Mouse (Mus musculus) retina, adult 2 months (tissue): ENCODE measurements at regions not wholly inside any gene's neighbourhood (a gene's known extent, or its start where the extent isn't known, plus 50 kb on each side); places are given as distances from the start of the nearest gene placed in this dataset.
A peak's percentile ranks its signal among the peaks of the same experiment; 100 is the strongest.

Experiments used
- DNase-seq: peaks from one replicate; pipeline ENCODE4 v3.0.0-alpha.2; 2012; ENCODE audit warnings: low read depth, low spot score

DNA sequence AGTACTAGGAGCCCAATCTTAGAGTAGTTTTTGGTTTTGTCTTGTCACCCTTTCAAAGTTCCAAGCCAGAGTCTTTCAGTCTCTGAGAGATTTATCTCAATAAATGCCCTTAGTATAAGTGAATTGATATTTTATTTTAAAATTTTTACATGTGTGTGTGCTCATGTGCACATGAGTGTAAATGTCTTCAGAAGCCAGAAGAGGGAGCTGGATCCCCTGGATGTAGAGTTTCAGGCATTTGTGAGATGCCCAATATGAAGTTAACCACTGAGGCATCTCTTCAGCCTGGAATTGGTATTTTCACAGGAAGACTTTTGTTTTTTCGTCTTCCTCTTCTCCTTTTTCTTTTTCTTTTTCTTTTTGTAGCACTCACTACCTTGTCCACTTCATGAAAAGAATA is 262.3 kb upstream of the Eif4g2 start:
- DNase-seq = no peak

DNA sequence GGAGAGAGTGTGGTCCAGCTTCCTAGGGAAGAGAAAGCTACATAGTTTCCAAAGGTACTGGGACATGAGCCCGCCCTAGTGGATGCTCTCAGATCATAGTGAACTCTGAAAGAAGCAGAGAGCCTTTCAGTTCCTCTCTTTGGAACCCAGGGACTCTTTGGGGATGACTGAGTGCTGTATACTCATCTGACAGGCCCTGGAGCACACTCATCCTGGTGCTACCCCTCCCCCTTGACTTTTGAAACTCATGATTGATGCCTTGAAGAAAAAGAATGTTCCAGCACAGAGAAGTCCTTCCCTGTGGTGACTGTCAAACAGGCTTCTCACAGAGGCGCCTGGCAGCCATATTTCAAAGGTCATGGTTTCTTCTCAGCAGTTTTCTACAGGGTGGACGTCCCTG is 254.2 kb upstream of the Eif4g2 start:
- no peak for DNase-seq

DNA sequence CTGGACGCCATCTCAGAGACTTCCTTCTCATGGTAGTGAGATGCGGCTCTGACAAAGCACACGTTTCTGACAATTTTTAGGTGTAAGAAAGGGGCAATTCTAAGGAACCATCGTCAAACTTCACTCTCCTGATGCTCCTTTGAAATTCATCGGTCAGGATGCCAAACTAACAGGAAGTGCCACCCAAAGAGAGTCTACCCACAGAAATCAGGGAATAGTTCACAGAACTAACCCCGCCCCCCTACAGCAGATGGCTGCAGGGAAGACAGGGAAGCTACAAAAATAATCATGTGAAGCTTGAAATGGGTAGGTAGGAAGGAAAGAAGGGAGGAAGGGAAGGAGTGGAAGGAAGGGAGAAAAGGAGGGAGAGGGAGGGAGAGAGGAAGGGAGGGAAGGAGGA is 240.1 kb upstream of the Eif4g2 start:
- no peak for DNase-seq

DNA sequence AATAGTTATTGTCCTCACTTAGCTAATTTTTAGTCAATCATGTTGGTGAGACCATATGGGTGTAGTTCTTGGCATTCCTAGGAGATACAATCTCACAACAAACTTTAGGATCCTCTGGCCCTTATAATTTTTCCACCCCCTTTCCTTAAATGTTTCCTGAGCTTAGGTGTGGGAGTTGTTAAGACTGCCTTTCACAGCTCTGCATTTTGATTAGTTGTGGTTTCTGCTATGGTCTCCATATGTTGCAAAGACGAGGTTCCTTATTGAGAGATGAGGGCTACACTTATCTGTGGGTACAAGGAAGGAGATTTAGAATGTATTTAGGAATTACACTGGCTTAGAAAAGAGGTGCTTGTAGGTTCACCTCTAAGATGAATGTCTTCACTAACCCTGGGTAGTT is 237.1 kb upstream of the Eif4g2 start:
- no peak for DNase-seq

DNA sequence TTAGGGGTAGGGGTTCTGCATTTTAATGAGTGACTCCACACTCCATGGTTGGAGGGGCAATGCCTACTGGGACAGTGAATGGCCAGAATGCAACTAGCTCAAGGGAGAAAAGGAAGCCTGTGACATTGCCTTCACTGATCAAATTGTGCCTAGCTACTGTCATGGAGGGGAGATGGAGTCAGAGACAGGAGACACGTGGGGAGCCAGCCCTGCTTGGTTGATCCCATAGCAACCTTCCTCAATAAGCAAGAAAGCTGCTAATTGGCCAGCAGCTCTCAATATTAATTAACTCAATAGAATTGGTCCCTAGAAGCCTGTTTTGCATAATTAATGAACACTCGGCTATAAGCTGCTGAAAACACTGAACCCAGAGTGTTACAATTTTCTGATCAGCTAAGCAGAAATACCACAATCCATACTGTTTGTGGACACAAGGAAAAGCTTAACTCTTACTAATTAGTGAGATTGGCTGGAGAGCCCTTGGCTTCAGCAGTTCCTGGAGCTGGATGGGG is 233.7 kb upstream of the Eif4g2 start:
- no peak for DNase-seq

DNA sequence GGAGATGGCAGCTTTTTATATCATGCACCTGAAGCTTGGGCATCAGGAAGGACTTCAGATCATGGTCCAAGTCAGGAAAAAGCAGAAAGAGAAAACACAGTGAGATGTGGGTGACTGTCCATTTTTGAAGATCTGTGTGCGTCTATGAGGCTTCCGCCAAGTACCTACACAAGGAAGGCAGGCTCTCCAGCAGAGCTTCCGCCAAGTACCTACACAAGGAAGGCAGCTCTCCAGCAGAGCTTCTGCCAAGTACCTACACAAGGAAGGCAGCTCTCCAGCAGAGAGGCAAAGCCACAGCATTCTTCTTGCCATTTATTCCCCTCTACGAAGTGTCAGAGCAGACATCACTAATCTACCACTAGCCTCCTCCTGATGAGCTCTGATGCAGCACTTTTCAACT is 231.1 kb upstream of the Eif4g2 start:
- DNase-seq = no peak

DNA sequence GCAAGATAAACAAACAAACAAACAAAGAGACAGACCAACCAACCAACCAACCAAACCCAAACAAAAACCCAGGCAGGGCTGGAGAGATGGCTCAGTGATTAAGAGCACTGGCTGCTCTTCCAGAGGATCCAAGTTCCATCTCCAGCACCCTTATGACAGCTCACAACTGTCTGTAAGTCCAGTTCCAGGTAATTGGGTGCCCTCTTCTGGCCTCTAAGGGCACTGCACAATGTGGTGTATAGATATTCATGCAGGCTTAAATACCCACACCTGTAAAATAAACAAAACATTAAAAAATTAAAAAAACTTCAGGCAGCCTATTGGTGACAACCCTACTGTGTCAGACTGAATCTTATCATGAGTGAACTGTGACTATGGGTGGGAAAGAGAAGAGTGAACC is 222.4 kb upstream of the Eif4g2 start:
- peak; percentile 11 for DNase-seq

DNA sequence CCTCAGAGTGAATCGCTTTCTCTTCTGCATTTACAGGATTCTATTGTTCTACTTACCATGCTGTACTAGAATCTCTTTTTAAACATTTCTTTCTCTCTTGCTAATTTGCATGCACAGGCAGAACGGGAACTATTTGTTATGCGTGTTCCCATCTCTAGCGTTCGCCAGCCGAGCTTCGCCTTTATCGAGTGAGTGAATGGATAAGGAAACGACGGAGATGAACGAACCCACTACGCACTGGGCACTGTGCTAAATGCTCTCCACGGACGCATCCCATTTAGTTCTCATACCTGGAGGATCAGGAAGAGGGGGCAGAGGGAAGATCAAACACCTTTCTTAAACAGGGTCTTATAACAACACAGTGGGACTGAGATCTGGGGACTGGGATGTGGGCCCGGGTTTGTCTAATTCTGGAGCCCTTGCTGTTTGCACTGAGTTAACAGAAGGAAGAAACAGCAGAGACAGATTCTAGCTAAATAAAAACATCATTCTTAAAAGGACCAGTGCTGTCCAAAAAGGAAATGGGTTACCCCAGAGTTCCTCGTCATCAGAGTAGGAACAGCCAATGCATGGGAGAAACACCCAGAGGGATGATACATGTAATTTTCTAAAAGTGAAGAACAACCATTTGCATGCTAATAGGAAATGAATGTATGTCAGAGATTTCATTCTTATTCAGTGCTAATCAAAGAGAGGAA is 219.1 kb upstream of the Eif4g2 start:
- DNase-seq = no peak

DNA sequence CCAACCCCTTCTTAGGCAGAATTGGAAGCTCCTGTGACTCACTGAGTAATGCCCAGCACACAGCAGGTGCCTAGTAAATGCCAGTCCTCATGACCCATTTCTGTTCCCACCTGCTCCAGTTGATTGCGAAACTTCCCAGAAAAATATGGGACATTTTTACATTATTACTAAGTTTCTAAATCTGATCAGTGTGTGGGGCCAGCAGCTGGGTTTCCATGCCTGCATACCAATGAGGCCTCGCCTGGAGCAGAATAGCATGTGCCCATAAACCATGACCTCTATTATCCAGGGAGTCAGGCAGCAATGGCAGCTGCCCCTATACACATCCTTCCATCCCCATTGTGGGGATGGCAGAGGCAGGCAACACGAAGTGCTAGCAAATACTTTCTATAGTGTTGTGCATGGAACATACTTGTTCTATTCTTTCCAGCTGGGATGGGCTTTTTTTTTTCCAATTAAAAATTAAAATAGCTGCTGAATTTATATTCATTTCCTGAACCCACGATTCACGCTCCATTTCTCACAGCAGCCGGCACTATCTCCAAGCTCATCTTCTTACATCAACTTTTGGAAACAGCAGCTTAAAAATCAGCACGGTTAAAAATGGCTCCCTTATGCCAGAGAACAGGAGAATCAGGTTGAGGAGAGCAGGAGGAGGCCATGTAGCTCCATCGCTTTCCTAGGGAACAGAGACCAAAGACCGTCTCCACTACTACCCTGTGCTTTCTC is 214.5 kb upstream of the Eif4g2 start:
- no peak for DNase-seq

DNA sequence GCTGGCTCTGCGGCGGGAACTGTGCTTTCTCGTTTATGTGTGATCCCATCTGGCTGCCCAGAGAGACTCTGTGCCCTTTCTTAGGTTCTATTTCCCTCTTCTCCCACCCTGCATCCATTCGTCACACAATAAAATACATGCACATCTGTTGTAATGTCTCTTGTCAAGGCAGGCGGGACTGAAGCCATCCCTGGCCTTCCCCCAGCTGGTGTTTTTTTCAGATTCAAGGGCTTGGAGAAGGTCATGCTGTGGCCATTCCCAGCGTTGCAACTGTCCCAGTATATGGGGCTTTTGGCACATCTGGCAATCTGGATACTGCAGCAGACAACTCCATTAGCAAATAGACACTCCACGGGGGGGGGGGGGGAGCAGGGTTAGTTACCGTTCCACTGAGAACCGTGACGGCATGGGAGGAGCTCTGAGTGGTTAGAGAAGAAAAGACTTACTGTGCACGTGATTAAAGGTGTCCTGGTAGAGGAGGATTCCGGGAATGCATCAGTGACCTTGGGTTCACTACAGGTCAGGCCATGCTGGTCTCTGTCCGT is 200.7 kb upstream of the Eif4g2 start:
- DNase-seq = no peak

DNA sequence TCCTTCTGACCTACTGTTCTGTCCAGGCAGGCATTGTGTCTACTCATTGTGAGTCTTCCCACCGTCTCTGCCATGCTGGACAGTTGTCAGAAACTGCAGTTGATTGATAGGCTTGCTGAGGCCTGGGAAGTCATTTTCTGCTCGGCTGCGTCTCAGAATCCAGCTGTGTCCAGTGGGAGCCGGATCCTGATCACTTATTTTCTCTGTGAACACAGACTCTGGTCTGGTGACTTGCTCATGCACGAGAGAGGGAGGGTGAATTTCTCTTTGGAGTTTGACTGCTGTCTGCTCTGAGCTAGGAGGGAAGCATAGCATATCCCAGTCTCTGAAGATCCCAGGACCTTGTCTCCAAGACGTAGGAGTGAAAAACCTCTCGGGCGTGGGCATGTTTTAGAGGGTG is 199.5 kb upstream of the Eif4g2 start:
- no peak for DNase-seq

DNA sequence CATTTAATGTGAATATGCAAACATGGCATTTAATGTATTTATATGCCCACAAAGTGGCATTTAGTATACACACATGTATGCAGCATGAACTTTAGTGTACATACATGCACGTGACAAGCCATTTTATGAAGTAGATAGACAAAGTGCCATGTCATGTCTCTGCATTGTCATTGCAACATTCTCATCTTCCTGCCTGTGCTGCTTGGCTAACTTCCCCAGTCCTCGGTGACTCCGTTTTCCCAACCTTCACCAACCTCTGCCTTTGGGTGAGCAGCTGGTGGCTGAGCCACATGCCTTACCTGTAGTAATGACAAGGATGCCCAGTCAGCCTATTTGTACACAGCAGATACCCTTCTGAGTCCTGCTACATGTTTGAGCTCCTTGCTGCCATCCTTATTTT is 194.9 kb upstream of the Eif4g2 start:
- DNase-seq = no peak

DNA sequence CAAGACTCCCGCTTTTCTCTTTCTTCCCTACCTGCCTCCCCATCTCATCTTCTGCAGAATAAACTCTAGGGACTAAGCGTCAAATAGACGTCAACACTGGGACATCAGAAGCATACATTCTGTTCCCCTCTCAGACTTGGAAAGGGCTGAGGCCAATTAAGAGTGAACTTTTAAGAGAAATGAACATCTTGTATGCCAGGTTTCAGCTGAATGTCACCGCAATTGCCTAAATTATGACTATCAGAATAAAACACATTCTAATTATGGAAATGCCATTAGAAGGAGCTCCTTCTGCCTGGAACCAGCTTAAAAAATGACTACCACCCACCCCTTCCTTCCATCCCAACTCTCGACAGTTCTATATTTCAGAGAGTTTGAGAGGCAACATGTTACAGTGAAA is 191.0 kb upstream of the Eif4g2 start:
- DNase-seq = no peak

DNA sequence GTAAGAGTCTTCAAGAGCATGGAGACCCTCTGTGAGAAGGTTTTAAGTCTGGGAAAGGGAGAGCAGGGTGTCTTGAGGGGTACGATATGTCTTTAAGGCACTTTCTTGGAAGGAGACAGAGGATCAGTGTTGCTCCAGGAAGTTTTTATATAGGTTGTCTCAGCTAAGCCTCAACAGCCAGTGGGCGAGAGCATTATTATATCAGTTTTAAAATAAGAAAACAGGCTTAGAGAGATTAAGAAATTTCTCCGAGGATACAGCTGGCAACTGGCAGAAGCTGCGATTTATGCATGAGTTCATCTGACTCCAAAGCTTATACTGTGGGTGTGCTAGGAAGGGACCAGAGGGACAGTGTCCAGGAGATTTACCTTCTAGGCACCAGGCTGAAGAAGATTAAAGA is 188.0 kb upstream of the Eif4g2 start:
- DNase-seq = no peak

DNA sequence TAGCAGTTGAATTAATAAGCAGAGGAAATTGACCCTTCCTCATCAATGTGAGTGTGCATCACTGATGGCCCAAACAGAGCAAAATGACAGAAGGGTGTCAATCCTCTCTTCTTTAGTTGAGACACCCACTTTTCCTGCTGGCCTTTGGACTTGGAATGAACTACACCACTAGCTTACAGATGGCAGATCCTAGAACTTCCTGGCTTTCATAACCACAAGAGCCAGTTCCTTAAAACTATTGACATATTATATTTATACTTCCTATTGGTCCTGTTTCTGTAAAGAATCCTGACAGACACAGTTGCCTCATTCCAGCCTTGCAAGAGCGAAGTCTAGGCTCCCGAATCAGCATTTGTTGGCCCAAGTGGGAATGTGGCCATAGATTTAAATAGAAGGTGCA is 185.4 kb upstream of the Eif4g2 start:
- DNase-seq = no peak

DNA sequence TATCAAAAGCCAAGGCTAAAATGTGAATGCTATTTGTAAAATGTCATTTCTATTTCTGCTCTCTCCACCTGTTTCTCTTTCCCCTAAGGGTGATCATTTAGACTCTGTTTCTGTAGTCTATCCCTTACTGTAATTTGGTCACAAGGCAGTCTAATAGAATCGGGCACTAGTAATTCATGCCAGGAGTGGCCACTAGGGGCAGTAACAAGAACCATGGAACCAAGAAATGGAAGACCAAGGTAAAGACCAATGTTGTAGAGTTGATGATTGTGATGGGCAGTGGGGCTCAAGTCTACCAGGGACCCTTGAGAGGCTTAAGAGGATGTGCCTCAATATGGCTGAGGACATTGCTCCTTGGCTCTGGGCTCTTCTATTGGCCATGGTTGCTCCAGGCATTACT is 180.5 kb upstream of the Eif4g2 start:
- no peak for DNase-seq

DNA sequence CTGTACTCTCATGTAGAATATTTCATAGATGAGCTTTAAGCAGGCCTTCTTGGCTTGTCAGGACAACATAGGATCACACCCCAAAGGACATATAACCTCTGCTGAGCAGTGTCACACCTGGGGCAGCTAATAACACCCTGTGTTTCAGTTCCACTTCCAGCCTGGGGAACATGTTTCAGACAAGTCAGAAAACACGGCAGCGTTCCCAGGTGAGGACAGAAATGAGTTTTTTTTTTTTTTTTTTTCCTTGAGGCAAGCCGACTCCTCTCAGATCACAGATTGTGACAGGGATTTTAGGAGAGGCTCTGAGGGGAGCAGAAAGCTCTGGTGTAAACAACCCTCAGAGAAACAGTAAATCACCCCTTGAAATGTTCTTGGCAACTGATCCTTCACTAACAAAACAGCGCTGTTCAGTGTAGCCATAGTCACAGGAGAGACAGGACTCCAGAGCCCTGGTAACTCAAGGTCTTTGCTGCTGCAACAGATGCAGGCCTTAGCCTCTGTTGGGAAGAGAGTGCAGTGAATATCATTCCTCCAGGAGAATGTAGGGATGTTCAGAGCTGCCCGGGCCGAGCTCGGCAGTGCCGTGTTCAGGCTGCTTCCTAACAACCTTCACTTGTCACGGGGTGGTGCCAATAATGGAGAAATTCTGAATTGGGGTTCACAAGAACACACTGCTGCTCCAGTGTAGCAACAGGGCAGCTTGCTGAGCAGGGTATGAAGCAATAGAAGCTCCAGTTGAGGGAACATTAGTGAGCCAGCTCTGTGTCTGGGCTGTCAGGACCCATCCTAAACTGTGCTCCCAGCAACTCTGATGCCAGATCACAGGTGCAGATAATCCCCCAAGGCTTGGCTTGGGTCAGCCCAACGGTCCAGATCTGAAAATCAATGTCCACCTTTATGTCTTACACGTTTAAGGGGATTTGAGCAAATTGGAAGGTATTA is 177.1 kb upstream of the Eif4g2 start:
- no peak for DNase-seq

DNA sequence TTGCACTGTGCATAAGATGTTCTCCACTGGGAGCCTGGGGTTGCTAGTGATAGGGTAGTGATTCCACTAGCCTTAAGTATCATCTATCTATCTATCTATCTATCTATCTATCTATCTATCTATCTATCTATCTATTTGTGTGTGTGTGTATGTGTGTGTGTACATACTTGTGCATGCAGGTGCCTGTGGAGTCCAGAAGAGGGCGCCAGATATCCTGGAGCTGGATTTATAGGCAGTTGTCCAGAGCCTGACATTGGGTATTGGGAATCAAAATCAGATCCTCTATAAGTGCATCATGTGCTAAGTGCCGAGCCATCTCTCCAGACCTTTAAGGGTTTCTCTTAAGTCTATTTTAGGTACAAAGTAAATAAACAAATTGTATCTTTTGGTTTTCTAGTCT is 175.0 kb upstream of the Eif4g2 start:
- DNase-seq = no peak

DNA sequence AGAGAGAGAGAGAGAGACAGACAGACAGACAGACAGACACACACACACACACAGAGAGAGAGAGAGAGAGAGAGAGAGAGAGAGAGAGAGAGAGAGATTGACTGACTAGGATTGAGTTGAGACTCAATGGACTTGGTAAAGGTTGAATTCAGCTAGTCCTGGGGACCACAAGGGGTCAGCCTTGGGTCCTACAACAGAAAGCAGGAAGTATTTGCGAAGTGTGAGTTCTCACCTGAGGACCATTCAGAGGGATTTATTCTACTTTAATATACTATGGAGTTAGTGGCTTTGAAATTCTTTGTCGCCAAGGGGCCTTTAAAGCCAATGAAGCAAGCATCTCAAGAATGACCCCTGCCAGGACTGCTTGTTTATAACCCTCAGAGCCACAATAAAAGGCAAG is 173.4 kb upstream of the Eif4g2 start:
- no peak for DNase-seq

DNA sequence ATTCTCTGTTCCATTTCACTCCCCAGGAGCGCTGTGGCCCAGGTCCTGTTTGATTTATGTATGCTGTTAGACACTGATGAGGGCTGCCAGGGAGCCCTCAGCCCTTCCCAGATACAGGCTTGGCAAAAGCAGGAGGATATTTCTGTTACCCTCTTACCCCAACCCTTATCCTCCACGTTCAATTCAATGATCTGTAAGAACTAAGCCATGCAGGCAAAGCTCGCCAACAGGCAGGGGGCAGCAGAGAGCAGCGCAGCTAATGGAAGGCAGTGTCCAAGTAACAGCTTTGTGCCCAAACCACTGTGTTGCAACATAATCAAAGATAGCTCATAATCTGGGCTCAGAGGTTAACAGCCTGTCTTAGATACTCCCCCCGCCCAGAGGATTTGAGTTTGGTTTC is 166.8 kb upstream of the Eif4g2 start:
- peak; percentile 56 for DNase-seq

DNA sequence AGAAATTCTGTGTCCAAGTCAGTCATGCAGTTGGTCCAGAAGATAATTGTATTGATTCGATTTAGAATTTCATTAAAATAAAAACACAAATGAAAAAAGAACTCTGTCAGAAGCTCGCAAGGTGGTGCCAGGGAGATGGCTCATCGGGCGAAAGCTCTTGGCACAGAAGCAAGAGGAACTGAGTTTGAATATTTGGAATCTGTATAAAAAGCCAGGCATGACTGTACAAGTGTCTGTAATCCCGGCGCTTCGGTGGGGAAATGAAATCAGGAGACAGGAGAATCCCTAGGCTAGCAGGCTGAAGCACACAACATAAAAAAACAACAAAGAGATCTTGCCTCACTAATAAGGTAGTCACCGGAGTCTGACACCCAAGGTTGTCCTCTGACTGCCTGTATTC is 162.7 kb upstream of the Eif4g2 start:
- no peak for DNase-seq

DNA sequence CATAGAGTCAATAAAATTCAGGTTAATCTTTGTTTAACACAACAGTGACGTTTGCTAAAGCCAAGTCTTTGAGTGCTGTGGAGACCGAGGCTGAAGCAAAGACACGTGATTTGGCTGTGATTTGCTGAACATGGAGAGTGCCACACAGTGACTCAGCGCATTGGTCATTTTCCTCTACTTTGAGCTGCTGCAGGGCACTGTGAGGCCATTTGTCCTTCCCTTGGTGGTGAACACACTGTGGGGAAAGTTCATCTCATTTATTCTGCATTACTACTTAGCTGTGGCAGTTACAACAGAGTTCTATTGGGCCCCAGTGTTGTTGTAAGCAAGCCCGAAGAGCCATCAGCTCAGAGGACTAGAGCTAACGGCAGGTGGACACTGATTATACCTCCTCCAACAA is 162.2 kb upstream of the Eif4g2 start:
- no peak for DNase-seq
